Mouse (Mus musculus): ENCODE data around the gene Heatr5a.

DNA sequence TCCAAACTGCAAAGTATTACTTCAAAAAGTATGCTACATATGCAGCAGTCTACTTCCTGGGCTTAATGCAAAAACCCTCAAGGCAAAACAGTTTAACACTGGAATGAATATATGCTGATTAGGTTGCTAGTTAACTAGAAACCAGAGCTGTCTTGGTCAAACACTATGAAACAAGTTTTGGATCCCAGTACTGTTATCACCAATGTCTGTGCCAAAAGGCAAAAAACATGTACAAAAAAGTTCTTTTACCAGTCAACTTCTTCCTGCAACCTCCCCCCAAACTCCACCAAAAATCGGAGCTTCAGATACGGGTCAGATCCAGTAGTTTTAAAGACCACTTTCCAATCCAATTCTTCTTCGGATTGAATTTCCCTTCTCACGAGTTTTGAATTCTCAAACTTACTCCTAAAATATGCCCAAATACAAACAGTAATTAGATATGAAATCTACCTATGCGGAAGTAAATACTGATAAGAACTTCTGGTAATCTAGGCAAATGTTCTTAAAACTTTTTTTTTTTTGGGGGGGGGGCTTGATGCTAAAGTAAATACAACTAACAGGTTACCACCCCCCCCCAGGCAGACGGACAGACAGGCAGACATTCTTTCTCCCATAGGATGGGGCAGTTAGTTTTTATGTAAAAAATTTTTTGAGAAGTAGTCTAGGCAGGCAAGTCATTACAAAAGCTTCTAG, 143.0 kb downstream of the Heatr5a start:
- no peak for TF ChIP-seq HCFC1 (IDR thresholded peaks at IDR 0.05; ENCODE audit: borderline replicate concordance, insufficient read depth, low read length)
- no peak for TF ChIP-seq ZNF384 (IDR thresholded peaks at IDR 0.05; ENCODE audit: low read depth, low read length)
- no peak for TF ChIP-seq ZC3H11A (IDR thresholded peaks at IDR 0.05; ENCODE audit: borderline replicate concordance, low read depth, low read length)
